Mouse (Mus musculus) right cerebral cortex, postnatal 25 days (tissue): Measurements from ENCODE around the gene Mark3.
"Not testable (repeated sequence)": the region's sequence is repeated elsewhere in the genome, so short reads cannot be mapped to it uniquely, and the experiment has no call there.

Experiments used
- DNase-seq: peaks from one replicate; pipeline ENCODE4 v3.0.0; 2022

Mark3 gene

GRCm38 (mm10) chr12:111574074-111574886 is at the start of gene Mark3:
Gene Mark3 (plus strand): TSS chr12:111574523.
- peak; percentile 99 for DNase-seq

- DNase-seq: no peak
Measured at GRCm38 (mm10) chr12:111524883-111525282, 49.4 kb upstream of the Mark3 start.

GRCm38 (mm10) chr12:111527643-111528281 is 46.6 kb upstream of the Mark3 start:
- DNase-seq: peak; percentile 77

DNA sequence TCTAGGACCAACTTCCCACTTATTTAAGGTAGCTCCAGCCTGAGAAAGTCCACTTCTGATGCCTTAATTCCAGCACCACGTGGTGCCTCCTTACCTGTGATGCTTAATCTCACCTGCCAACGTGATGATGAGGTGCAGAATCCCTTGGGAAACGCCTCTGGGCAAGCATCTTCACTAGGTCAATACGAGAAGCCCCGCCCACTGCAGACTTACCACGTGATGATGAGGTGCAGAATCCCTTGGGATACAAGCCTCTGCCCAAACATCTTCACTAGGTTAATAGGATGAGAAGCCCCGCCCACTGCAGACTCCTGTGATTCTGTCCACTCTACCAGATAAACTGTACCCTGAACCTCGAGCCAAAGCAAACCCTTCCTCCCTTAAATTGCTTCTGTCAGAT is 45.1 kb upstream of the Mark3 start:
- no peak for DNase-seq

- DNase-seq: peak; percentile 37
Measured at GRCm38 (mm10) chr12:111533096-111533794, 41.1 kb upstream of the Mark3 start.

- no peak for DNase-seq
Measured at GRCm38 (mm10) chr12:111535281-111535680, 39.0 kb upstream of the Mark3 start.

- DNase-seq: no peak
Measured at GRCm38 (mm10) chr12:111535762-111536161, 38.6 kb upstream of the Mark3 start.

- DNase-seq: no peak
Measured at GRCm38 (mm10) chr12:111536746-111537145, 37.6 kb upstream of the Mark3 start.

DNA sequence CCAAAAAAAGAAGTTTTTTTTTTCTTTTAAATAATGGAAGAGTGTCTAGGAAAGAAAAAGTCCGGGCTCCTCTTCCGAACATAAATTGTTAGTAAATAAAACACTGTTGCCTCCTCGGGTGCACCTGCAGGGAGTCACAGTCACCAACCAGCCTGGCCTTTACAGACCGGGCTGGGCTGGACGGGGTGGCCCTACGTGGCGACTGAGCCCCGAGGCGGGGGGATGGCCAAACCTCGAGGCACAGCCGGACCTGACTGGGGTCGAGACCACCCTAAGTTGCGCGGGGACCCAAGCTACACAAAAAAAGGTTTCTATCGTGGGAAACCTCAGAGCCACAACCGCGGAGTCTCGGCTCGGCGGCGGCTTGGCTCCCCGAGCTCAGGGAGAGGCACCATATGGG is 37.0 kb upstream of the Mark3 start:
- no peak for DNase-seq

GRCm38 (mm10) chr12:111537796-111538291 is 36.5 kb upstream of the Mark3 start, which contains the start of gene Eif5:
Gene Eif5 (plus strand): TSS chr12:111538016.
- peak; percentile 99 for DNase-seq

GRCm38 (mm10) chr12:111538292-111539040 is 35.9 kb upstream of the Mark3 start:
- DNase-seq: peak; percentile 82

GRCm38 (mm10) chr12:111539041-111539345 is 35.3 kb upstream of the Mark3 start:
- DNase-seq: no peak

- DNase-seq: no peak
Measured at GRCm38 (mm10) chr12:111547070-111547469, 27.3 kb upstream of the Mark3 start.

DNA sequence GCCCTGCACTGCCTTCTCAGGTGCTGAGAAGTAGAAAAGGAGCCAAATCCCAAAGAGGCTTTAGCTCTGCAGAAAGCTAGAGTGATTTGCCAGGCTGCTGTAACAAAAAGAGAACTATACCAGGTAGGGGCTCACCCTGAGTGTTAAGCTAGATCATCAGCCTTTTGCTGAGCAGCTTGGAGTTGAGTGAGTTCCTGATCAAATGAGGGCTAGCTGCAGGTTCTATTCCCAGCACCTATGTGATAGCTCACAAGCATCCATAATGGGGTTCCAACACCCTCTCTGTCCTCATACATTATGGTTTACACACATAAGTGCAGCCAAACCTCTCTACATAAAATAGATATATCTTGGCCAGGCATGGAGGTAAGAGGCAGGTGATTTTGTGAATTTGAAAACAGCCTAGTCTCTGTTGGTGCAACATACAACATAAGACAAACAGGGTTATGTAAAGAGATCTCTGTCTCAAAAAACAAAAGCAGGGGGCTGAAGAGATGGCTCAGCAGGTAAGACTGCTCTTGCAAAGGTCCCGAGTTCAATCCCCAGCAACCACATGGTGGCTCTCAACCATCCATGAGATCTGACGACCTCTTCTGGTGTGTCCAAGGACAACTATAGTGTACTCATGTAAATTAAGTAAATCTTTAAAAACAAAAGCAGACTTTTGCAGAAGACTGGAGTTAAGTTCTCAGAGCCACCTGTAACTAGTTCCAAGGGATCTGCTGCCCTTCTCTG is 25.6 kb upstream of the Mark3 start:
- no peak for DNase-seq

GRCm38 (mm10) chr12:111550679-111551078 is 23.6 kb upstream of the Mark3 start:
- no peak for DNase-seq

- DNase-seq: no peak
Measured at GRCm38 (mm10) chr12:111552342-111552741, 22.0 kb upstream of the Mark3 start.

- DNase-seq: no peak
Measured at GRCm38 (mm10) chr12:111555357-111555756, 19.0 kb upstream of the Mark3 start.

- not testable (repeated sequence) for DNase-seq
Measured at GRCm38 (mm10) chr12:111555893-111556292, 18.4 kb upstream of the Mark3 start.

GRCm38 (mm10) chr12:111557538-111557937 is 16.8 kb upstream of the Mark3 start:
- no peak for DNase-seq

DNA sequence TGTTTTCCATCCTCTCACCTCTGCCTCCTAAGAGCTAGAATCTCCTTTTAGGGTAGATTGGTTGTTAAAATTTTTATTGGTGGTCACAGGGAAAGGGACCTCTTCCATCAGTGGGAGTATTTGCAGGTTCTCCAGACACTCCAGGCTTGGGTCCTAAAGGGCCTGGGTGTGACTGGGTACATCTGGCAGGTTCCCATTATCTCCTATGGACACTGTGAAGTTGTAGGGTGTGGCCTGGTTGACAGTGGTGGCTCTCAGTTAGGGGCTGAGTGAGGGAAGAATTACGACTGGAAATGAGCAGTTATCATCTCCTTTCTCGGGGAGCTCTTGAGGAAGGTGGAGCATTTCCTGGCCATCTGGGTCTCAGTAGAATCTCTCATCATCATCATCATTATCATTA is 15.7 kb upstream of the Mark3 start:
- DNase-seq: no peak

GRCm38 (mm10) chr12:111559647-111560258 is 14.6 kb upstream of the Mark3 start:
- DNase-seq: peak; percentile 73

- no peak for DNase-seq
Measured at GRCm38 (mm10) chr12:111560286-111560685, 14.0 kb upstream of the Mark3 start.
